ENCODE assay signal across 8 mouse cellular contexts in the genomic region with DNA sequence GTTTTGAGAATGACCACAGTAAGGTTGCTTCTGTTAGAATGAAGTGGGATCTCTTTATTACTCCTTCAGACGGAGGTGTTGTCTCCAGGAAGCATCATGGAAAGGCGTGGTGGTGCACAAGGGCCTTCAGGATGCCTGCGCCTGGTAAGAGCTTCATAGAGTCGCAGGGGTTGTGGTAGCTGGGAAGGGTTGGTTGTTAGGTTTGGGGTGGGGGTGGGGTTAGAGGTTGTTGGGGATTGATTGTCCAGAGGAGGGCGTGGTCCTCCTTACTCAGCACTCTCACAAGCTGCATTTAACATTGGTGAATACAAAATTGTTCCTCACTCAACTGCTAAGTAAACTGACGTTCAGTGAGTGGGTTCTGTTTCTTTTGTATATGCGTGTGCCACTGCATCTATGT. TPM values are rescaled to one million over a fixed set of nuclear protein-coding genes. Genes with fewer than 3 reads are reported as not detected.
DNase-seq lines count a peak whose midpoint lies in the region; ATAC-seq and TF ChIP-seq lines count a peak whose summit lies in the region.

No protein-coding gene starts in this region.

- TF ChIP-seq CTCF in lung, postnatal 0 days (IDR thresholded peaks at IDR 0.05) = 0 out of 2 replicates have a peak, but pooled peaks have one; percentile 7

- peaks cover 3% of the 10 kb centered on the region; the same call in 1 of the 2 replicates for H3K4me1 ChIP-seq in lung, postnatal 0 days (ENCODE audit: insufficient read depth, low read depth, low read length)
- peaks cover 21% of the 10 kb centered on the region; the same call in 1 of the 2 replicates for H3K4me1 ChIP-seq in limb, embryonic 14.5 days (ENCODE audit: control insufficient read depth, insufficient read depth, low read length)
- H3K4me1 ChIP-seq in stomach, embryonic 16.5 days (ENCODE audit: control insufficient read depth, insufficient read depth, low read length) = peaks cover 18% of the 10 kb centered on the region

- TF ChIP-seq EP300 in lung, postnatal 0 days (IDR thresholded peaks at IDR 0.05) = no peak

- peak overlapping the region; percentile 85 for H3K4me2 ChIP-seq in lung, postnatal 0 days (replicated peaks; ENCODE audit: low read depth, low read length)
- H3K4me2 ChIP-seq in limb, embryonic 14.5 days (replicated peaks; ENCODE audit: low read depth, low read length, severe bottlenecking) = peak overlapping the region; percentile 77
- H3K4me2 ChIP-seq in stomach, embryonic 16.5 days (ENCODE audit: low read depth, low read length) = peak overlapping the region; percentile 79

- H3K4me3 ChIP-seq in lung, postnatal 0 days (ENCODE audit: low read depth, low read length) = peak overlapping the region; percentile 62; the same call in 1 of the 2 replicates
- H3K4me3 ChIP-seq in limb, embryonic 14.5 days (replicated peaks; ENCODE audit: low read length) = peak overlapping the region; percentile 86
- peak overlapping the region; percentile 64 for H3K4me3 ChIP-seq in stomach, embryonic 16.5 days (replicated peaks; ENCODE audit: low read length)

- TF ChIP-seq POLR2A in limb, embryonic 14.5 days (IDR thresholded peaks at IDR 0.05; ENCODE audit: borderline replicate concordance, extremely low read depth, insufficient read depth, insufficient read length) = no peak

- H3K9ac ChIP-seq in lung, postnatal 0 days (replicated peaks; ENCODE audit: low read depth) = peak overlapping the region; percentile 81; the same call in 1 of the 2 replicates
- H3K9ac ChIP-seq in limb, embryonic 14.5 days (ENCODE audit: low read depth, low read length, severe bottlenecking) = peak overlapping the region; percentile 92
- peak overlapping the region; percentile 75 for H3K9ac ChIP-seq in stomach, embryonic 16.5 days (ENCODE audit: low read length)

- H3K9me3 ChIP-seq in lung, postnatal 0 days (ENCODE audit: low read length) = no peaks in the 10 kb centered on the region
- H3K9me3 ChIP-seq in limb, embryonic 14.5 days (ENCODE audit: control insufficient read depth, low read length) = no peaks in the 10 kb centered on the region
- H3K9me3 ChIP-seq in stomach, embryonic 16.5 days (replicated peaks; ENCODE audit: control insufficient read depth, low read length) = no peaks in the 10 kb centered on the region

- peaks cover 26% of the 10 kb centered on the region for H3K36me3 ChIP-seq in lung, postnatal 0 days (ENCODE audit: insufficient read depth, low read length)
- peaks cover 48% of the 10 kb centered on the region for H3K36me3 ChIP-seq in limb, embryonic 14.5 days (ENCODE audit: control insufficient read depth, insufficient read depth, low read length)
- H3K36me3 ChIP-seq in stomach, embryonic 16.5 days (ENCODE audit: control insufficient read depth, insufficient read depth, low read length) = peaks cover 19% of the 10 kb centered on the region

- DNase-seq in lung, postnatal 0 days (ENCODE audit: low spot score) = no peak
- no peak for DNase-seq in lung, postnatal 25 days (ENCODE audit: low spot score)
- no peak for DNase-seq in limb, embryonic 14.5 days (ENCODE audit: low spot score)
- no peak for DNase-seq in left cerebral cortex, adult 18-20 months (ENCODE audit: low spot score in 2 of 2)
- no peak for DNase-seq in right cerebral cortex, postnatal 10 days (ENCODE audit: low spot score in 2 of 2)
- DNase-seq in cerebellum, adult 11 months = no peak

- no peak for ATAC-seq in lung, postnatal 0 days
- ATAC-seq in erythroblast, adult 5-6 weeks (replicated peaks; ENCODE audit: low FRiP score, poor library complexity, severe bottlenecking) = peak; percentile 4; the same call in 1 of the 2 replicates
- ATAC-seq in limb, embryonic 14.5 days (ENCODE audit: low FRiP score, low read depth) = no peak
- no peak for ATAC-seq in stomach, embryonic 16.5 days (ENCODE audit: insufficient read depth, low FRiP score)

- WGBS in lung, postnatal 0 days = 5% methylated on average over 7 of the region's 7 CpGs
- 19% methylated on average over 7 of the region's 7 CpGs for WGBS in limb, embryonic 14.5 days
- 8% methylated on average over 7 of the region's 7 CpGs for WGBS in stomach, embryonic 16.5 days

- no peak overlapping the region for H3K27ac ChIP-seq in lung, postnatal 0 days (ENCODE audit: low read length)
- no peak overlapping the region for H3K27ac ChIP-seq in limb, embryonic 14.5 days (replicated peaks; ENCODE audit: low read depth, low read length)
- no peak overlapping the region for H3K27ac ChIP-seq in stomach, embryonic 16.5 days (ENCODE audit: low read length)

- no peaks in the 10 kb centered on the region for H3K27me3 ChIP-seq in lung, postnatal 0 days (replicated peaks; ENCODE audit: insufficient read depth, low read length)
- H3K27me3 ChIP-seq in limb, embryonic 14.5 days (ENCODE audit: control insufficient read depth, insufficient read depth, low read length) = no peaks in the 10 kb centered on the region
- no peaks in the 10 kb centered on the region for H3K27me3 ChIP-seq in stomach, embryonic 16.5 days (ENCODE audit: control insufficient read depth, insufficient read depth, low read length)

RNA-seq across cellular contexts. Expression of gene Cygb, which starts 18.5 kb away (rescaled TPM):
- polyA plus RNA-seq in lung, postnatal 0 days (2015; fragmentation: Nextera tagmentation; extraction: Ambion mirVana) = 27.3 and 32.0 TPM in 2 replicates
- not detected in 2 replicates for total RNA-seq in erythroblast, adult 5-6 weeks (2015; ENCODE audit: low replicate concordance)
- total RNA-seq in erythroblast, adult 5-6 weeks (2017; ENCODE audit: low replicate concordance) = not detected in 2 replicates
- 12.1 and 12.3 TPM in 2 replicates for polyA plus RNA-seq in limb, embryonic 14.5 days (2012; rRNA removed)
- polyA plus RNA-seq in limb, embryonic 14.5 days (2014; fragmentation: Nextera tagmentation; extraction: Ambion mirVana) = 11.7 and 13.4 TPM in 2 replicates
- polyA plus RNA-seq in stomach, embryonic 16.5 days (2015; fragmentation: Nextera tagmentation; extraction: Ambion mirVana) = 19.6 and 24.8 TPM in 2 replicates
- 10 to 100 TPM; 48.6 to 55.9 TPM for total RNA-seq in left cerebral cortex, adult 18-20 months (2021)

RNA-seq across cellular contexts. Expression of gene Prcd, which starts 19.3 kb away (rescaled TPM):
- polyA plus RNA-seq in lung, postnatal 0 days (2015; fragmentation: Nextera tagmentation; extraction: Ambion mirVana) = 10.9 and 16.4 TPM in 2 replicates
- not detected in 2 replicates for total RNA-seq in erythroblast, adult 5-6 weeks (2015; ENCODE audit: low replicate concordance)
- not detected in 2 replicates for total RNA-seq in erythroblast, adult 5-6 weeks (2017; ENCODE audit: low replicate concordance)
- polyA plus RNA-seq in limb, embryonic 14.5 days (2012; rRNA removed) = 0.38 and 0.85 TPM in 2 replicates
- 1.2 and 1.4 TPM in 2 replicates for polyA plus RNA-seq in limb, embryonic 14.5 days (2014; fragmentation: Nextera tagmentation; extraction: Ambion mirVana)
- polyA plus RNA-seq in stomach, embryonic 16.5 days (2015; fragmentation: Nextera tagmentation; extraction: Ambion mirVana) = 1.1 and 1.6 TPM in 2 replicates
- total RNA-seq in left cerebral cortex, adult 18-20 months (2021) = 1 to 10 TPM; 3.7 to 7.9 TPM

RNA-seq across cellular contexts. Expression of gene Rhbdf2, which starts 45.8 kb away (rescaled TPM):
- polyA plus RNA-seq in lung, postnatal 0 days (2015; fragmentation: Nextera tagmentation; extraction: Ambion mirVana) = 23.5 and 27.9 TPM in 2 replicates
- 2.3 and 5.0 TPM in 2 replicates for total RNA-seq in erythroblast, adult 5-6 weeks (2015; ENCODE audit: low replicate concordance)
- total RNA-seq in erythroblast, adult 5-6 weeks (2017; ENCODE audit: low replicate concordance) = 2.8 and 3.2 TPM in 2 replicates
- 11.4 and 15.0 TPM in 2 replicates for polyA plus RNA-seq in limb, embryonic 14.5 days (2012; rRNA removed)
- polyA plus RNA-seq in limb, embryonic 14.5 days (2014; fragmentation: Nextera tagmentation; extraction: Ambion mirVana) = 5.0 and 5.5 TPM in 2 replicates
- 8.2 and 9.3 TPM in 2 replicates for polyA plus RNA-seq in stomach, embryonic 16.5 days (2015; fragmentation: Nextera tagmentation; extraction: Ambion mirVana)
- 1 to 10 TPM; 1.6 to 1.9 TPM for total RNA-seq in left cerebral cortex, adult 18-20 months (2021)
